Mouse (Mus musculus): ENCODE measurements at regions not wholly inside any gene's neighbourhood (a gene's known extent, or its start where the extent isn't known, plus 50 kb on each side); places are given as distances from the start of the nearest gene placed in this dataset.
"Not testable (repeated sequence)": the region's sequence is repeated elsewhere in the genome, so short reads cannot be mapped to it uniquely, and the experiment has no call there.

GRCm38 (mm10) chr12:43326714-43327334 is 883.3 kb downstream of the Dnajb9 start:
- H3K4me1 ChIP-seq, result no peaks in the 10 kb centered on the region
- H3K27me3 ChIP-seq, result no peaks in the 10 kb centered on the region
- no peak for ATAC-seq (ENCODE audit: low FRiP score)
- no peaks in the 10 kb centered on the region for H3K36me3 ChIP-seq
- H3K4me3 ChIP-seq, result no peak overlapping the region
- no peak overlapping the region for H3K4me2 ChIP-seq (replicated peaks)
- 75% methylated on average over 1 of the region's 1 CpGs for WGBS
- no peaks in the 10 kb centered on the region for H3K9me3 ChIP-seq (replicated peaks)
- no peak overlapping the region for H3K9ac ChIP-seq
- H3K27ac ChIP-seq, result no peak overlapping the region

- Histone ChIP-seq H3K9ac (no peak overlapping the region), H3K36me3 (no peaks in the 10 kb centered on the region), H3K4me1 (no peaks in the 10 kb centered on the region), H3K4me3 (no peak overlapping the region), H3K4me2 (replicated peaks) (no peak overlapping the region), H3K27me3 (no peaks in the 10 kb centered on the region), H3K27ac (no peak overlapping the region), H3K9me3 (replicated peaks) (no peaks in the 10 kb centered on the region)
- WGBS, result 92% methylated on average over 3 of the region's 3 CpGs
- no peak for ATAC-seq (ENCODE audit: low FRiP score)
Observed at GRCm38 (mm10) chr12:43310293-43310692, 899.8 kb downstream of the Dnajb9 start.

GRCm38 (mm10) chr12:43306502-43307051 is 903.5 kb downstream of the Dnajb9 start:
- no peak overlapping the region for H3K4me2 ChIP-seq (replicated peaks)
- H3K27me3 ChIP-seq, result no peaks in the 10 kb centered on the region
- ATAC-seq (ENCODE audit: low FRiP score), result peak; percentile 78
- H3K4me3 ChIP-seq, result no peak overlapping the region
- 69% methylated on average over 1 of the region's 1 CpGs for WGBS
- no peak overlapping the region for H3K27ac ChIP-seq
- H3K9me3 ChIP-seq (replicated peaks), result no peaks in the 10 kb centered on the region
- no peak overlapping the region for H3K9ac ChIP-seq
- no peaks in the 10 kb centered on the region for H3K36me3 ChIP-seq
- no peaks in the 10 kb centered on the region for H3K4me1 ChIP-seq

GRCm38 (mm10) chr12:43300504-43300903 is 909.6 kb downstream of the Dnajb9 start:
- Histone ChIP-seq H3K36me3 (no peaks in the 10 kb centered on the region), H3K27ac (no peak overlapping the region), H3K4me2 (replicated peaks) (no peak overlapping the region), H3K4me3 (no peak overlapping the region), H3K27me3 (no peaks in the 10 kb centered on the region), H3K9ac (no peak overlapping the region), H3K4me1 (no peaks in the 10 kb centered on the region), H3K9me3 (replicated peaks) (no peaks in the 10 kb centered on the region)
- no peak for ATAC-seq (ENCODE audit: low FRiP score)

GRCm38 (mm10) chr12:43280442-43280841 is 929.7 kb downstream of the Dnajb9 start:
- H3K9ac ChIP-seq, result no peak overlapping the region
- no peaks in the 10 kb centered on the region for H3K36me3 ChIP-seq
- ATAC-seq (ENCODE audit: low FRiP score), result peak; percentile 54; the same call in 1 of the 2 replicates
- H3K27me3 ChIP-seq, result no peaks in the 10 kb centered on the region
- H3K27ac ChIP-seq, result no peak overlapping the region
- no peak overlapping the region for H3K4me2 ChIP-seq (replicated peaks)
- no peaks in the 10 kb centered on the region for H3K4me1 ChIP-seq
- no peak overlapping the region for H3K4me3 ChIP-seq
- H3K9me3 ChIP-seq (replicated peaks), result no peaks in the 10 kb centered on the region
- 55% methylated on average over 4 of the region's 4 CpGs for WGBS

GRCm38 (mm10) chr12:43265016-43265415 is 945.1 kb downstream of the Dnajb9 start:
- H3K9ac ChIP-seq, result no peak overlapping the region
- no peaks in the 10 kb centered on the region for H3K27me3 ChIP-seq
- no peaks in the 10 kb centered on the region for H3K4me1 ChIP-seq
- 52% methylated on average over 1 of the region's 1 CpGs for WGBS
- H3K4me2 ChIP-seq (replicated peaks), result no peak overlapping the region
- H3K9me3 ChIP-seq (replicated peaks), result no peaks in the 10 kb centered on the region
- H3K36me3 ChIP-seq, result no peaks in the 10 kb centered on the region
- H3K27ac ChIP-seq, result no peak overlapping the region
- H3K4me3 ChIP-seq, result no peak overlapping the region
- ATAC-seq (ENCODE audit: low FRiP score), result no peak

- H3K4me3 ChIP-seq, result no peak overlapping the region
- H3K4me1 ChIP-seq, result no peaks in the 10 kb centered on the region
- H3K4me2 ChIP-seq (replicated peaks), result no peak overlapping the region
- no peaks in the 10 kb centered on the region for H3K36me3 ChIP-seq
- ATAC-seq (ENCODE audit: low FRiP score), result no peak
- H3K27me3 ChIP-seq, result no peaks in the 10 kb centered on the region
- 74% methylated on average over 2 of the region's 2 CpGs for WGBS
- no peak overlapping the region for H3K9ac ChIP-seq
- no peaks in the 10 kb centered on the region for H3K9me3 ChIP-seq (replicated peaks)
- no peak overlapping the region for H3K27ac ChIP-seq
Observed at GRCm38 (mm10) chr12:43263845-43264244, 946.3 kb downstream of the Dnajb9 start.

- H3K27me3 ChIP-seq, result no peaks in the 10 kb centered on the region
- H3K9ac ChIP-seq, result no peak overlapping the region
- no peak overlapping the region for H3K4me3 ChIP-seq
- no peak for ATAC-seq (ENCODE audit: low FRiP score)
- H3K4me1 ChIP-seq, result no peaks in the 10 kb centered on the region
- H3K36me3 ChIP-seq, result no peaks in the 10 kb centered on the region
- H3K4me2 ChIP-seq (replicated peaks), result no peak overlapping the region
- H3K9me3 ChIP-seq (replicated peaks), result no peaks in the 10 kb centered on the region
- WGBS, result 85% methylated on average over 1 of the region's 1 CpGs
- H3K27ac ChIP-seq, result no peak overlapping the region
Observed at GRCm38 (mm10) chr12:43225950-43226349, 984.2 kb downstream of the Dnajb9 start.

GRCm38 (mm10) chr12:43223768-43224435 is 986.2 kb downstream of the Dnajb9 start:
- Histone ChIP-seq H3K36me3 (no peaks in the 10 kb centered on the region), H3K4me1 (no peaks in the 10 kb centered on the region), H3K9me3 (replicated peaks) (no peaks in the 10 kb centered on the region), H3K27ac (no peak overlapping the region), H3K4me3 (no peak overlapping the region), H3K4me2 (replicated peaks) (no peak overlapping the region), H3K9ac (no peak overlapping the region), H3K27me3 (no peaks in the 10 kb centered on the region)
- ATAC-seq (ENCODE audit: low FRiP score), result no peak; the same call in 1 of the 2 replicates
- WGBS, result 67% methylated on average over 8 of the region's 8 CpGs

- not testable (repeated sequence) for H3K4me1 ChIP-seq; H3K4me2 ChIP-seq (replicated peaks); ATAC-seq (ENCODE audit: low FRiP score); H3K9me3 ChIP-seq (replicated peaks); H3K36me3 ChIP-seq; H3K27ac ChIP-seq; H3K9ac ChIP-seq; H3K27me3 ChIP-seq; H3K4me3 ChIP-seq
- 80% methylated on average over 3 of the region's 3 CpGs for WGBS
Observed at GRCm38 (mm10) chr12:43212341-43212740, 997.8 kb downstream of the Dnajb9 start.

GRCm38 (mm10) chr12:43204589-43204988 is 1005.5 kb downstream of the Dnajb9 start:
- Histone ChIP-seq H3K9me3 (replicated peaks) (no peaks in the 10 kb centered on the region), H3K4me2 (replicated peaks) (no peak overlapping the region), H3K36me3 (no peaks in the 10 kb centered on the region), H3K4me3 (no peak overlapping the region), H3K27me3 (no peaks in the 10 kb centered on the region), H3K27ac (no peak overlapping the region), H3K4me1 (no peaks in the 10 kb centered on the region), H3K9ac (no peak overlapping the region)
- 14% methylated on average over 3 of the region's 3 CpGs for WGBS
- ATAC-seq (ENCODE audit: low FRiP score), result no peak

Measured in hindbrain, embryonic 12.5 days (tissue).